Mouse (Mus musculus): ENCODE data around the gene Rabgap1. TPM values are rescaled to one million over a fixed set of nuclear protein-coding genes. Genes with fewer than 3 reads are reported as not detected.

Rabgap1 gene
- polyA plus RNA-seq (2021; fragmentation: Nextera tagmentation), result 17.2 and 22.1 TPM in 2 replicates
- long read RNA-seq, experiment 1, full-length matches to known transcripts, result 4 of 45 reads
- long read RNA-seq, experiment 1, partial matches to known transcripts, result 34 of 45 reads
- long read RNA-seq, experiment 1, other reads (novel, unspliced or antisense), result 7 of 45 reads
- long read RNA-seq, experiment 2, full-length matches to known transcripts, result 6 of 40 reads
- long read RNA-seq, experiment 2, partial matches to known transcripts, result 26 of 40 reads
- long read RNA-seq, experiment 2, other reads (novel, unspliced or antisense), result 8 of 40 reads

GRCm38 (mm10) chr2:37442611-37443591 lies at the start of gene Rabgap1, which contains the start of the genes Zbtb26 and Zbtb6:
Gene Rabgap1 (plus strand): TSS chr2:37443279.
Gene Zbtb26 (minus strand): TSS chr2:37443135.
Gene Zbtb6 (minus strand): TSS chr2:37443171.

GRCm38 (mm10) chr2:37422306-37423304 lies 20.5 kb upstream of the Rabgap1 start, which contains the start of gene Rc3h2:
Gene Rc3h2 (minus strand): TSS chr2:37422903.

GRCm38 (mm10) chr2:37516030-37516710 lies 73.1 kb downstream of the Rabgap1 start, which contains the start of gene Gpr21:
Gene Gpr21 (plus strand): TSS chr2:37516332.

Other genes starting within 250 kb of the Rabgap1 start
- not detected in 2 replicates for gene Olfr366, start 231.7 kb upstream of the Rabgap1 start, polyA plus RNA-seq (2021; fragmentation: Nextera tagmentation)
- gene Olfr368, start 116.8 kb upstream of the Rabgap1 start, polyA plus RNA-seq (2021; fragmentation: Nextera tagmentation), result not detected in 2 replicates
- gene Pdcl, start 83.9 kb upstream of the Rabgap1 start, polyA plus RNA-seq (2021; fragmentation: Nextera tagmentation), result 14.1 and 17.3 TPM in 2 replicates
- 7.4 and 8.0 TPM in 2 replicates for gene Rc3h2, start 20.4 kb upstream of the Rabgap1 start, polyA plus RNA-seq (2021; fragmentation: Nextera tagmentation)
- 3.1 and 3.9 TPM in 2 replicates for gene Zbtb26, start 144 bp upstream of the Rabgap1 start, polyA plus RNA-seq (2021; fragmentation: Nextera tagmentation)
- gene Zbtb6, start 108 bp upstream of the Rabgap1 start, polyA plus RNA-seq (2021; fragmentation: Nextera tagmentation), result 1.8 and 2.9 TPM in 2 replicates
- gene Gpr21, start 73.1 kb downstream of the Rabgap1 start, polyA plus RNA-seq (2021; fragmentation: Nextera tagmentation), result 0.09 and 0.14 TPM in 2 replicates

All from layer of hippocampus, adult 6 months (tissue).